Mouse (Mus musculus) kidney, embryonic 16.5 days (tissue): ENCODE results near the gene Fbxw4. TPM values are rescaled to one million over a fixed set of nuclear protein-coding genes. Genes with fewer than 3 reads are reported as not detected.
A peak's percentile ranks its signal among the peaks of the same experiment; 100 is the strongest.

ENCODE experiments used
- ATAC-seq: fragments of 200-750 bp; cut with Nextera tagmentation; 2 replicates; pipeline ENCODE4 v1.8.0; 2017; ENCODE audit warnings: moderate TSS enrichment; ENCODE audit not compliant: low FRiP score, low TSS enrichment
- H3K27ac ChIP-seq: fragments of 300-500 bp; sonication (generic); 2 replicates; pipeline ENCODE4 v1.5.1; 2014; ENCODE audit warnings: low read length
- H3K27me3 ChIP-seq: fragments of 300-500 bp; sonication (generic); 2 replicates; pipeline ENCODE4 v1.6.1; 2014; ENCODE audit warnings: low read length, control low read depth, mixed read lengths; ENCODE audit not compliant: insufficient read depth
- H3K36me3 ChIP-seq: fragments of 300-500 bp; sonication (generic); 2 replicates; pipeline ENCODE4 v1.6.1; 2014; ENCODE audit warnings: low read length, control low read depth, mixed read lengths; ENCODE audit not compliant: insufficient read depth
- H3K4me1 ChIP-seq: fragments of 300-500 bp; sonication (generic); 2 replicates; pipeline ENCODE4 v1.6.1; 2014; ENCODE audit warnings: low read length, control low read depth, mixed read lengths; ENCODE audit not compliant: insufficient read depth
- H3K4me2 ChIP-seq: fragments of 300-500 bp; sonication (generic); replicated peaks from 2 replicates; pipeline ENCODE4 v1.6.1; 2014; ENCODE audit warnings: low read depth, low read length
- H3K4me3 ChIP-seq: fragments of 300-500 bp; sonication (generic); 2 replicates; pipeline ENCODE4 v1.5.1; 2014; ENCODE audit warnings: mild to moderate bottlenecking, low read length
- H3K9ac ChIP-seq: fragments of 300-500 bp; sonication (generic); replicated peaks from 2 replicates; pipeline ENCODE4 v1.6.1; 2014; ENCODE audit warnings: low read length
- H3K9me3 ChIP-seq: fragments of 300-500 bp; sonication (generic); 2 replicates; pipeline ENCODE4 v1.6.1; 2016; ENCODE audit warnings: low read length, control low read depth
- WGBS: fragments of 180-500 bp; shearing (Covaris S2); extraction: QIAGEN DNeasy Blood & Tissue Kit; methylation state at CpG from one replicate; pipeline ENCODE4 v1.1.7; 2014; 5-methylcytosine and 5-hydroxymethylcytosine counted together
- polyA plus RNA-seq: library from polyadenylated mRNA; unstranded; fragments of >200 nt; fragmentation: Nextera tagmentation; extraction: Ambion mirVana; gene quantifications from 2 replicates; pipeline ENCODE4 v1.2.1, GENCODE M21; 2015

The Fbxw4 gene
- polyA plus RNA-seq = 7.2 and 7.9 TPM in 2 replicates

DNA sequence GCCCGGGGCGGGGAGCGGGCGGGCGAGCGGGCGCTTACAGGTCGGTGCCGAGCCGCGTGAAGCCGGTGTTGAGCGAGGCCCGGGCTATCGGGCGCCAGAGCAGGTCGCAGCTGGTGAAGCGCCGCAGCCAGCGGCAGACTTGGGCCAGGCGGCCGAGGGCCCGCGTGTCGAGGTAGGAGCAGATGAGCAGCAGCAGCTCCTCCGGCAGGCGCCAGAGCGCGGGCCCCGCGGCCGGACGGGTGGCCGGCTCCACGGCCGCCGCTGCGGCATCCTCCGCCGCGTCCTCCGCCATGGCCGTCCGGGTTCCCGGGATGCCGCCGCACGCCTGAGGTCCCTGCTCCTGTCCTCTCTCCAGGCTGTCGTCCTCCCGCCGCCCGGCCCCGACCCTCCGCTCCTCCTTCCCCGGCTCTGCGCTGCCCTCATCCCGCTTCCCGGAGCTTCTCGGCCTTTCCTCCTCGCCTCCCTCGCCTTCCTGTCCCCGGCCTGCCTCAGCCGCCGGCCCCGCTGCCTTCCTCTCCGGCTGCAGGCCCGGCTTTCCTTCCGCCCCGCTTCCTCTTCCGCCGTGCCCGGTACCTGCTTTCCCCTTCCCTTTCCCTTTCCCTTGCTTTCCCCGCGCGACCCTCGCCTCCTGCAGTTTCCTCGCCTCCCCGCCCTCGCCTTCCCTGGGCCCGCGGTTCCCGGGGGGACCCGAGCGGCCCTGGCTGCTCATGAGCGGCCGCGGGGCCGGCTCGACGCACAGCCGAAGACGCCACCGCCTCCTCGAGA is at the start of gene Fbxw4:
Fbxw4 (minus strand) TSS at position 575 of the 765 bp plus-strand sequence.
- whole genome bisulfite sequencing = under 1% methylated on average over 66 of the region's 94 CpGs

DNA sequence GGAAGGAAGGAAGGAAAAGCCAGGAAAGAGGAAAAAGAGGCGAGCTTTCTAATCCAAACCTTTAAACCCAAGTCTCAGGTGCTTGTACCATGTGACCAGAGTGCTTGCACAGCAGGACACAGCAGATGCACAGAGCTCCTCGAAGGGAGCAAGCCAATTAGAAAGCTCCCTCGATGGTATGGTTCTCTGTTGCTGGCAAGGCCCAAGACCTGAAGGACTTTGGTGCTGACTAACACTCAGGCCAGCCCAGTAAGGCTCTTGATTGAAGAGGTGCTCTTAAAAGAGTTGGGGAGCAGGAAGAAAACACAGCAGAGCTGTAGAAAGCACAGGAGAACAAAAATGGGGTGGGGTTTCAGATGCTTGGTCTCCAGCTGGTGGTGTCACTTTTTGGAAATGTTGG is 48.6 kb upstream of the Fbxw4 start:
- no peak for ATAC-seq
- Histone ChIP-seq H3K36me3 (no peaks in the 10 kb centered on the region), H3K27me3 (no peaks in the 10 kb centered on the region), H3K4me2 (no peak overlapping the region), H3K4me3 (no peak overlapping the region), H3K27ac (no peak overlapping the region), H3K4me1 (peaks cover 7% of the 10 kb centered on the region), H3K9me3 (0 out of 2 replicates have a peak, but pooled peaks cover 4% of the 10 kb centered on the region), H3K9ac (no peak overlapping the region)
- WGBS = 81% methylated on average over 3 of the region's 3 CpGs

More for the DNA sequence above, at the start of gene Fbxw4:
- peak within 1 kb of the TSS; percentile 92 for H3K4me3 ChIP-seq
- peak within 1 kb of the TSS; percentile 97 for H3K27ac ChIP-seq
- H3K27me3 ChIP-seq = no peaks in the 10 kb centered on the region
- H3K9me3 ChIP-seq = no peaks in the 10 kb centered on the region
- peak within 1 kb of the TSS; percentile 99 for H3K9ac ChIP-seq
- peaks cover 34% of the 10 kb centered on the region for H3K4me1 ChIP-seq
- peak within 1 kb of the TSS; percentile 71 for H3K4me2 ChIP-seq
- no peaks in the 10 kb centered on the region for H3K36me3 ChIP-seq
- peak; percentile 91 for ATAC-seq

DNA sequence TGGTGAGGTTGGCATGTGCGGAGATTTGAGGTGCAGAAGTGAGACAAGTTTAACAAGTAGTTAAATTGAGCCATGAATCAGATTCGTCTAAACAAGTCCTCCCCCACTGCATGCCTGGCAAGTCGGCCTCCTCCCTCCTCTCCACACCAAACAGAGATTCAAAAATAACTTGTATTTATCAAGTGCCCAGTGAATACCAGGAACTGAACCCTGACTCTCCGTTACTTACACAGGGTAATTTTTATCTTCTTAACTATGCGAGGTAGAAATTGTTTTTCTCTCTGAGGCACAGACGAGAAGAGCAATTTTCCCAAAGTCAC is 36.1 kb upstream of the Fbxw4 start:
- H3K4me3 ChIP-seq = no peak overlapping the region
- peaks cover 8% of the 10 kb centered on the region for H3K4me1 ChIP-seq
- WGBS = 16% methylated on average over 6 of the region's 6 CpGs
- no peaks in the 10 kb centered on the region for H3K27me3 ChIP-seq
- H3K4me2 ChIP-seq = peak overlapping the region; percentile 14; the same call in 1 of the 2 replicates
- H3K9me3 ChIP-seq = no peaks in the 10 kb centered on the region; the same call in 1 of the 2 replicates
- H3K27ac ChIP-seq = no peak overlapping the region
- no peak for ATAC-seq
- H3K36me3 ChIP-seq = no peaks in the 10 kb centered on the region
- no peak overlapping the region for H3K9ac ChIP-seq

DNA sequence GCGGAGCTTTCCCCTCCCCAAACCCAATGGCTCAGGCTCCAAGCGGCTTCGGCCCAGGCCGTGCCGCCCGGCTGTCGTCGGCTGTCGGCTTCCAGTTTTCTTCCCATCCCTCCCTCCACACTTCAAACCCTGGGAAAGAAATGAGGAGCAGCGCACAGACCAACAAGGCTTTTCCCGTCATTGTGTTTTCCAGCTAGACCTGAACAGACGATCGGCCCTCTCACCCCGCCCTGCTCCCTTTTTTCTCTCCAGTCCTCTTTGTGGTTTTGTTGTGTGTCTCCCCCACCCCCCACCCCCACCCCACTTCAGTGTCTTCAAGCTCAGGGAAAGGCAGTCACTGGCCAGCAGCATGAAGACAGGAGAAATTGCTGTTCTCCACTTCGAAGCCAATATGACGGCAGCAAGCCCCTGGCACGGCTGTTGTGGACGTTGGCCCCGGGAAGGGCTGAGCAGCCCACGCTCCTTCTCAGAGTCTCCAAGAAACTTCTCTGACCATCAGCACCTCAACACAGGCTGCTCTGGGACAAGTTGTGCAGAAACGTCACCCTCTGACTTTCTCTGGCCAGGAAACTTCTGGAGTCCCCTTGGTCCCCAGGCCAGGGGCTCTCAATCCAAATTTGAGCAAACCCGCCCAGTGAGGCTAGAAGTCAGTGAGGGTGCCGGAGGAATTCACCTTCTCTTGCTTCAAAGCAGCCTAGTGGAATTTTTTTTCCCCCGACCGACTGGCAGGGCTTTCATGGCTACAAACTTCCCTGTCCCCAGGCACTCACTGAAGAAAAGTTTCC is 35.6 kb upstream of the Fbxw4 start:
- Histone ChIP-seq H3K4me1 (peaks cover 11% of the 10 kb centered on the region), H3K9ac (no peak overlapping the region), H3K4me2 (peak overlapping the region; percentile 14), H3K36me3 (no peaks in the 10 kb centered on the region), H3K27me3 (no peaks in the 10 kb centered on the region), H3K9me3 (no peaks in the 10 kb centered on the region; the same call in 1 of the 2 replicates), H3K4me3 (no peak overlapping the region), H3K27ac (no peak overlapping the region)
- ATAC-seq = no peak
- 37% methylated on average over 25 of the region's 25 CpGs for WGBS

DNA sequence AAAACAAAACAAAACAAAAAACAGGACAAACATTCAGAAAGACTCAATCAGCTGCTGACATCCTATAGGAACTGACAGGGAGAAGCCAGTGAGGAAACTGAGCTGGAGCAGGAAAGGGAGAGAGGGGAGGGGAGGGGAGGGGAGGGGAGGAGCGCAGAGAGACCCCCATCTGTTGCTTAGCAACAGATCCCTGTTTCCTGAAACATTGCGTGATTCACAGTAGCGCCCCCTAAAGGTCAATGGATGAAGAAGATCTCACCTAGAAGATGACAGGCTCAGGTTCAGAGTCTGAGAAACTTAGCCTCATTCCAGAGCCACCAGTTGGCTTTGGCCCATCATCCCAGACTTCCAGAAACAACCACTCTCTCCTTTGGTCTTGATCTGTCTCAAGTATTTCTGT is 33.9 kb upstream of the Fbxw4 start:
- 45% methylated on average over 3 of the region's 3 CpGs for WGBS
- H3K4me2 ChIP-seq = no peak overlapping the region
- H3K4me3 ChIP-seq = no peak overlapping the region
- H3K27ac ChIP-seq = no peak overlapping the region
- H3K36me3 ChIP-seq = no peaks in the 10 kb centered on the region
- H3K4me1 ChIP-seq = peaks cover 14% of the 10 kb centered on the region
- H3K9ac ChIP-seq = no peak overlapping the region
- H3K27me3 ChIP-seq = no peaks in the 10 kb centered on the region
- no peaks in the 10 kb centered on the region; the same call in 1 of the 2 replicates for H3K9me3 ChIP-seq
- no peak for ATAC-seq

DNA sequence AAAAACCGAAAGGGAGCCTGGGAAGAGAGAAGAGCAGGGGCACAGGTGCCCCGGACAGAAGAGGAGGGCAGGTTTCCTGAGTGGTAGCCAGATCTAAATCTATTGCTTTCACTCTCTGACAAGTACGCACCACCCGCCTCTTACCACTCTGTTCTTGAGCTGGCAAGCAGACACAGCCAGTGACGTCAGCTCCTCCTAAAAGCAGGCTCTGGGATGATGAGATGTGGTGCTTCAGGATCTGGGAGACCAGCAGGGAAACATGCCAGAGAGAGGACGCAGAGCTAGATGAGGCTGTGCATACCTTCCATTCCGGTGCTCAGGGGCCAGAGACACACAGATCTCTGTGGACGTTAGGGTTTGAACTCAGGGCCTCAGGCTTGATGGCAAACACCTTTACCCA is 32.1 kb upstream of the Fbxw4 start:
- 91% methylated on average over 8 of the region's 8 CpGs for WGBS
- no peaks in the 10 kb centered on the region; the same call in 1 of the 2 replicates for H3K27me3 ChIP-seq
- no peak overlapping the region for H3K4me3 ChIP-seq
- no peak overlapping the region for H3K4me2 ChIP-seq
- H3K36me3 ChIP-seq = no peaks in the 10 kb centered on the region
- H3K9ac ChIP-seq = no peak overlapping the region
- peaks cover 16% of the 10 kb centered on the region for H3K4me1 ChIP-seq
- H3K27ac ChIP-seq = no peak overlapping the region
- no peak for ATAC-seq
- H3K9me3 ChIP-seq = no peaks in the 10 kb centered on the region

DNA sequence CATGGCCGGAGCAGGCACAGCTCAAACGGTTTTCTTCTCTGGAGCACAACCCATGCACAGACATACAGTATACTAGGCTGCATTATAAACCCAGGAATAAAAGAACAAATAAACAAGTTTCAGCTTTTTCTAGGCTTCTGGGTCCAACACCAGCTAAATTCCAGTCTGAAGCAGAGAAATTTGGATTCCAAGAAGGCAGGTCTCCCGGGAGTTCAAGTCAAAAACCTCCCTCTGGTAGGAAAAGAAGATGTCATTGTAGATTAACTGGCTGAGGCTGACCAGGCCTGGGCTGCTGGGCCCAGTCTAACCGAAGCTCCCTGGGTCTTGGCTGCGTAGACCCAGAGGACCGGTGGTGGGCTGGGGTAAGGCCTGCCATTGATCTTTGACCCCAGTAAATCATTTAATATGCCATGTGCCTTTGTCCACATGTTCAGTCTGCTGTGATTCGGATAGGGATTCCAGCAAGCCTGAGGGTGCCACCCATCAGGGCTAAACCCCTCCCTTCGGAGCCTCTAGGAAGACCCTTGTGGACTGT is 31.0 kb upstream of the Fbxw4 start:
- H3K27me3 ChIP-seq = no peaks in the 10 kb centered on the region; the same call in 1 of the 2 replicates
- no peak overlapping the region for H3K9ac ChIP-seq
- no peak overlapping the region for H3K4me3 ChIP-seq
- no peaks in the 10 kb centered on the region for H3K36me3 ChIP-seq
- WGBS = 43% methylated on average over 8 of the region's 8 CpGs
- 0 out of 2 replicates have a peak, but pooled peaks have one; percentile 63 for ATAC-seq
- H3K9me3 ChIP-seq = no peaks in the 10 kb centered on the region
- no peak overlapping the region for H3K27ac ChIP-seq
- H3K4me2 ChIP-seq = no peak overlapping the region
- peaks cover 15% of the 10 kb centered on the region for H3K4me1 ChIP-seq

DNA sequence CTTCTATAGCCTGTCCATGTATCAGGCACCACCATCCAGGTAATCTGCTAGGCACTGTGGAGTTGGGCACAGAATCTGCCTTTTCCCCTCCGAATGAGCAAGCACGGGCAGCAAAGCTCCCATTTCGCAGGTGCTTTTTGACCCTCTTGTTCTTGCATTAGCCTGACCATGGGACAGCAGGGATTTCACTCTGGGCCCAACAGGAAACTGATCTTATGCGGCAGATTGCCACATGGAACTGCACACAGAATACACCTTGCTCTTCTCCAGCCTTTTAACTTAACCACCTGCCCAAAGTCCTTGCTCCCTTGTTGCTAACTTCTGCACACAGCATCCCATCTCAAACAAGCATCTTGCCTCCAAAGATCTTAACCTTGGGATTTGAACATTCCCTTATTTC is 26.9 kb upstream of the Fbxw4 start:
- no peaks in the 10 kb centered on the region; the same call in 1 of the 2 replicates for H3K27me3 ChIP-seq
- no peak overlapping the region for H3K4me3 ChIP-seq
- no peaks in the 10 kb centered on the region for H3K9me3 ChIP-seq
- H3K36me3 ChIP-seq = no peaks in the 10 kb centered on the region
- WGBS = 67% methylated on average over 4 of the region's 4 CpGs
- no peak overlapping the region for H3K9ac ChIP-seq
- H3K27ac ChIP-seq = no peak overlapping the region
- H3K4me1 ChIP-seq = peaks cover 11% of the 10 kb centered on the region
- no peak for ATAC-seq
- no peak overlapping the region for H3K4me2 ChIP-seq

DNA sequence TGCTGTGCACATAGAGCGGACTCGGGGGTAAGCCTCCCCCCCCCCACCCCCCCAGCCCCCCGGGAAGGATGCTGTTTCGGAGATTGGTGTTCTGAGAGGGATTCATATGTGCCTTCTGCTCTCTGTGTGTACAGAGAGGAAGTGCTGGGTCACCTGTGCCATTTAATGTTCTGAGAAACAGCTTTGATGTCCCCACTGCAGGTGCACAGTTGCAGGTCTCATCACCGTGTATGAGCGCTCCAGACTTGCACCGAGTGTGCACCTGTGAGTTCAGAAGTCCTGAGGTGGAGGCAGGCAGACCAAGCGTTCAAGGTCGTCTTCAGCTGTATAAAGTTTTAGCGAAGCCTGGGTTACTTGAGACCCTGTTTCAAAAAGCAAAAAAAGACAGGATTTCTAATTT is 23.6 kb upstream of the Fbxw4 start:
- Histone ChIP-seq H3K27ac (no peak overlapping the region), H3K36me3 (no peaks in the 10 kb centered on the region), H3K9ac (no peak overlapping the region), H3K4me1 (peaks cover 5% of the 10 kb centered on the region; the same call in 1 of the 2 replicates), H3K4me3 (no peak overlapping the region), H3K9me3 (no peaks in the 10 kb centered on the region), H3K27me3 (no peaks in the 10 kb centered on the region; the same call in 1 of the 2 replicates), H3K4me2 (no peak overlapping the region)
- ATAC-seq = no peak
- WGBS = 76% methylated on average over 10 of the region's 10 CpGs
